Mouse (Mus musculus) liver, embryonic 16.5 days (tissue): ENCODE measurements around the gene Ebf1. TPM values are rescaled to one million over a fixed set of nuclear protein-coding genes. Genes with fewer than 3 reads are reported as not detected.

Source experiments
- ATAC-seq: fragments of 200-750 bp; cut with Nextera tagmentation; 2 replicates; pipeline ENCODE4 v1.8.0; 2017; ENCODE audit warnings: low read depth, mild to moderate bottlenecking, moderate number of reproducible peaks, moderate library complexity
- H3K27ac ChIP-seq: fragments of 300-500 bp; sonication (generic); 2 replicates; pipeline ENCODE4 v1.5.1; 2014; ENCODE audit warnings: mild to moderate bottlenecking, low read length
- H3K27me3 ChIP-seq: fragments of 300-500 bp; sonication (generic); 2 replicates; pipeline ENCODE4 v1.6.1; 2014; ENCODE audit warnings: low read depth, low read length, mixed read lengths; ENCODE audit not compliant: control insufficient read depth, insufficient read depth
- H3K36me3 ChIP-seq: fragments of 300-500 bp; sonication (generic); 2 replicates; pipeline ENCODE4 v1.6.1; 2014; ENCODE audit warnings: mild to moderate bottlenecking; ENCODE audit not compliant: control insufficient read depth, insufficient read depth
- H3K4me1 ChIP-seq: fragments of 300-500 bp; sonication (generic); 2 replicates; pipeline ENCODE4 v1.6.1; 2014; ENCODE audit warnings: low read depth, low read length, mixed read lengths; ENCODE audit not compliant: control insufficient read depth
- H3K4me2 ChIP-seq: fragments of 300-500 bp; sonication (generic); 2 replicates; pipeline ENCODE4 v1.6.1; 2014; ENCODE audit warnings: low read depth, low read length, mixed read lengths
- H3K4me3 ChIP-seq: fragments of 300-500 bp; sonication (generic); 2 replicates; pipeline ENCODE4 v1.5.1; 2014; ENCODE audit warnings: low read depth, mild to moderate bottlenecking, low read length
- H3K9ac ChIP-seq: fragments of 300-500 bp; sonication (generic); 2 replicates; pipeline ENCODE4 v1.6.1; 2014; ENCODE audit warnings: low read depth, low read length
- H3K9me3 ChIP-seq: fragments of 300-500 bp; sonication (generic); replicated peaks from 2 replicates; pipeline ENCODE4 v1.6.1; 2016; ENCODE audit warnings: low read length; ENCODE audit not compliant: control insufficient read depth
- WGBS: fragments of 180-500 bp; shearing (Covaris S2); extraction: QIAGEN DNeasy Blood & Tissue Kit; methylation state at CpG from one replicate; pipeline ENCODE4 v1.1.7; 2014; ENCODE audit not compliant: insufficient replicate concordance; 5-methylcytosine and 5-hydroxymethylcytosine counted together
- polyA plus RNA-seq: library from polyadenylated mRNA; unstranded; fragments of >200 nt; fragmentation: Nextera tagmentation; extraction: Ambion mirVana; gene quantifications from 2 replicates; pipeline ENCODE4 v1.2.1, GENCODE M21; 2015

The Ebf1 gene
- polyA plus RNA-seq, 1 experiment from 2014 or later, result 2.8 TPM

- no peak overlapping the region for H3K9ac ChIP-seq
- 70% methylated on average over 1 of the region's 1 CpGs for WGBS
- no peak overlapping the region for H3K4me3 ChIP-seq
- H3K4me2 ChIP-seq, result no peak overlapping the region
- no peak overlapping the region for H3K27ac ChIP-seq
- no peaks in the 10 kb centered on the region for H3K9me3 ChIP-seq
- H3K36me3 ChIP-seq, result no peaks in the 10 kb centered on the region
- H3K4me1 ChIP-seq, result no peaks in the 10 kb centered on the region
- no peak for ATAC-seq
- no peaks in the 10 kb centered on the region for H3K27me3 ChIP-seq
Measured at GRCm38 (mm10) chr11:44705811-44706210, 88.7 kb downstream of the Ebf1 start.

GRCm38 (mm10) chr11:44706386-44706785 lies 89.3 kb downstream of the Ebf1 start:
- no peak overlapping the region for H3K4me2 ChIP-seq
- H3K9ac ChIP-seq, result no peak overlapping the region
- no peaks in the 10 kb centered on the region for H3K4me1 ChIP-seq
- no peak for ATAC-seq
- H3K36me3 ChIP-seq, result no peaks in the 10 kb centered on the region
- no peaks in the 10 kb centered on the region for H3K9me3 ChIP-seq
- no peaks in the 10 kb centered on the region for H3K27me3 ChIP-seq
- H3K4me3 ChIP-seq, result no peak overlapping the region
- 34% methylated on average over 2 of the region's 2 CpGs for WGBS
- H3K27ac ChIP-seq, result no peak overlapping the region

- no peak overlapping the region for H3K4me2 ChIP-seq
Measured at GRCm38 (mm10) chr11:44707381-44708289, 90.5 kb downstream of the Ebf1 start.

GRCm38 (mm10) chr11:44708290-44708685 lies 91.2 kb downstream of the Ebf1 start:
- H3K4me2 ChIP-seq, result no peak overlapping the region
- H3K36me3 ChIP-seq, result no peaks in the 10 kb centered on the region
- no peaks in the 10 kb centered on the region for H3K27me3 ChIP-seq
- H3K4me1 ChIP-seq, result no peaks in the 10 kb centered on the region
- WGBS, result 59% methylated on average over 6 of the region's 6 CpGs
- no peak for ATAC-seq
- no peaks in the 10 kb centered on the region for H3K9me3 ChIP-seq
- H3K9ac ChIP-seq, result no peak overlapping the region
- no peak overlapping the region for H3K27ac ChIP-seq
- no peak overlapping the region for H3K4me3 ChIP-seq

More at GRCm38 (mm10) chr11:44707381-44708289, 90.5 kb downstream of the Ebf1 start:
- H3K27ac ChIP-seq, result no peak overlapping the region
- no peaks in the 10 kb centered on the region for H3K9me3 ChIP-seq
- no peak overlapping the region for H3K4me3 ChIP-seq
- no peak overlapping the region for H3K9ac ChIP-seq
- 19% methylated on average over 13 of the region's 13 CpGs for WGBS
- H3K27me3 ChIP-seq, result no peaks in the 10 kb centered on the region
- no peak for ATAC-seq
- H3K36me3 ChIP-seq, result no peaks in the 10 kb centered on the region
- H3K4me1 ChIP-seq, result no peaks in the 10 kb centered on the region

GRCm38 (mm10) chr11:44709073-44709618 lies 92.0 kb downstream of the Ebf1 start:
- no peaks in the 10 kb centered on the region for H3K36me3 ChIP-seq
- H3K4me3 ChIP-seq, result no peak overlapping the region
- H3K9ac ChIP-seq, result no peak overlapping the region
- no peak for ATAC-seq
- no peak overlapping the region for H3K27ac ChIP-seq
- H3K4me1 ChIP-seq, result no peaks in the 10 kb centered on the region
- no peaks in the 10 kb centered on the region for H3K9me3 ChIP-seq
- no peak overlapping the region for H3K4me2 ChIP-seq
- no peaks in the 10 kb centered on the region for H3K27me3 ChIP-seq

GRCm38 (mm10) chr11:44709869-44710460 lies 92.8 kb downstream of the Ebf1 start:
- Histone ChIP-seq H3K27ac (no peak overlapping the region), H3K4me2 (no peak overlapping the region), H3K4me3 (no peak overlapping the region), H3K9me3 (no peaks in the 10 kb centered on the region), H3K36me3 (no peaks in the 10 kb centered on the region), H3K4me1 (no peaks in the 10 kb centered on the region), H3K27me3 (no peaks in the 10 kb centered on the region), H3K9ac (no peak overlapping the region)
- ATAC-seq, result no peak
- 60% methylated on average over 6 of the region's 6 CpGs for WGBS

GRCm38 (mm10) chr11:44710861-44711260 lies 93.7 kb downstream of the Ebf1 start:
- Histone ChIP-seq H3K4me2 (no peak overlapping the region), H3K9me3 (no peaks in the 10 kb centered on the region), H3K4me3 (no peak overlapping the region), H3K27ac (no peak overlapping the region), H3K27me3 (no peaks in the 10 kb centered on the region), H3K9ac (no peak overlapping the region), H3K4me1 (no peaks in the 10 kb centered on the region), H3K36me3 (no peaks in the 10 kb centered on the region)
- ATAC-seq, result no peak

- no peak overlapping the region for H3K27ac ChIP-seq
- no peak for ATAC-seq
- H3K36me3 ChIP-seq, result no peaks in the 10 kb centered on the region
- H3K4me2 ChIP-seq, result no peak overlapping the region
- no peak overlapping the region for H3K4me3 ChIP-seq
- no peaks in the 10 kb centered on the region for H3K4me1 ChIP-seq
- no peaks in the 10 kb centered on the region for H3K9me3 ChIP-seq
- WGBS, result 74% methylated on average over 5 of the region's 5 CpGs
- no peak overlapping the region for H3K9ac ChIP-seq
- no peaks in the 10 kb centered on the region for H3K27me3 ChIP-seq
Measured at GRCm38 (mm10) chr11:44714188-44714587, 97.1 kb downstream of the Ebf1 start.

- Histone ChIP-seq H3K27ac (no peak overlapping the region), H3K27me3 (no peaks in the 10 kb centered on the region), H3K9me3 (no peaks in the 10 kb centered on the region), H3K4me3 (no peak overlapping the region), H3K9ac (no peak overlapping the region), H3K4me1 (no peaks in the 10 kb centered on the region), H3K36me3 (no peaks in the 10 kb centered on the region), H3K4me2 (no peak overlapping the region)
- WGBS, result 38% methylated on average over 4 of the region's 4 CpGs
- ATAC-seq, result no peak
Measured at GRCm38 (mm10) chr11:44715776-44716175, 98.7 kb downstream of the Ebf1 start.
